Comparison of ENCODE assay signal across 9 mouse cellular contexts in the genomic region with DNA sequence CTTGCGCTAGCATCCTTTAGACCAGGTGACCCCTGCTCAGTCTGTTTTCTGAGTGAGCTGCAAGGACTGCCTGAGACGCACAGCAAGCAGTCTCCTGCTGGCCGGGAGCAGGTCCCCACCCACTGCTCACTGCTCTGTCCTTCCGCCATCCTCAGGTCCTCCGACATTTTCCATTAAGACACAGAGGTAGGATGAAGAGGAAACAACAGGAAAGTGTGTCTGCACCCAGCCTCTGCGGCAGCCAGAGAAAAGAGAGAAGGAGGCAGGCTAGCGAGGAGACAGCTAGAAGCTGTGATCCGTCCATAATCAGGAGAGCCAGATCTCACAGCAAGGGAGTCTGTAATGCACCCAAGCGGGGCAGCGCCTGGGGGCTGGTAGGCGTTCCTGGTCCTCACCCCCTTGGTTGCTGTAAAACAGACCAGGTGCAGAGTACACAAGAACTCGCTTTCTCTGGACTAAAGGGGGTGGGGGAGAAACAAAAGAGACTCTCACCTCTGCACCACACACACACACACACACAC. TPM values are rescaled to one million over a fixed set of nuclear protein-coding genes. Genes with fewer than 3 reads are reported as not detected.
DNase-seq lines count a peak whose midpoint lies in the region; ATAC-seq and TF ChIP-seq lines count a peak whose summit lies in the region.
"Had no signal": no experiment of that assay in that cellular context is flagged by ENCODE, and none has a peak within 500 bp of the region (broad histone marks: within the 10 kb centered on the region; RNA-seq: fewer than 3 reads in every experiment).

No protein-coding gene starts in this region.

- peak; percentile 37; the same call in 1 of the 2 replicates for ATAC-seq in kidney, postnatal 0 days (replicated peaks; ENCODE audit: low FRiP score, low read depth)
- no peak for ATAC-seq in heart, embryonic 13.5 days (ENCODE audit: extremely low read depth, insufficient number of reproducible peaks, low FRiP score, low TSS enrichment)
- ATAC-seq in neural tube, embryonic 12.5 days (ENCODE audit: low FRiP score, low read depth) = peak; percentile 38
- no peak for ATAC-seq in megakaryocyte progenitor cell, adult 5-6 weeks (replicated peaks; ENCODE audit: poor library complexity)

- no peak overlapping the region for H3K27ac ChIP-seq in kidney, postnatal 0 days
- H3K27ac ChIP-seq in heart, embryonic 13.5 days (replicated peaks) = no peak overlapping the region
- no peak overlapping the region for H3K27ac ChIP-seq in neural tube, embryonic 12.5 days

- no peak overlapping the region for H3K9ac ChIP-seq in kidney, postnatal 0 days (ENCODE audit: low read depth, low read length)
- H3K9ac ChIP-seq in heart, embryonic 13.5 days = peak overlapping the region; percentile 48; the same call in 1 of the 2 replicates
- peak overlapping the region; percentile 70 for H3K9ac ChIP-seq in neural tube, embryonic 12.5 days

- WGBS in kidney, postnatal 0 days = under 1% methylated on average over 12 of the region's 12 CpGs
- under 1% methylated on average over 12 of the region's 12 CpGs for WGBS in heart, embryonic 13.5 days
- WGBS in neural tube, embryonic 12.5 days = 2% methylated on average over 12 of the region's 12 CpGs

- TF ChIP-seq CTCF in kidney, postnatal 0 days (IDR thresholded peaks at IDR 0.05; ENCODE audit: low read depth) = no peak

- H3K4me3 ChIP-seq in kidney, postnatal 0 days (replicated peaks; ENCODE audit: low read depth, low read length) = peak overlapping the region; percentile 46
- peak overlapping the region; percentile 74 for H3K4me3 ChIP-seq in heart, embryonic 13.5 days
- H3K4me3 ChIP-seq in neural tube, embryonic 12.5 days = peak overlapping the region; percentile 72

- no peaks in the 10 kb centered on the region for H3K9me3 ChIP-seq in kidney, postnatal 0 days (replicated peaks; ENCODE audit: low read length)
- no peaks in the 10 kb centered on the region for H3K9me3 ChIP-seq in heart, embryonic 13.5 days
- no peaks in the 10 kb centered on the region for H3K9me3 ChIP-seq in neural tube, embryonic 12.5 days

- H3K4me2 ChIP-seq in kidney, postnatal 0 days (ENCODE audit: low read length) = peak overlapping the region; percentile 97
- H3K4me2 ChIP-seq in heart, embryonic 13.5 days = peak overlapping the region; percentile 100
- H3K4me2 ChIP-seq in neural tube, embryonic 12.5 days (replicated peaks) = peak overlapping the region; percentile 94

- no peaks in the 10 kb centered on the region; the same call in 1 of the 2 replicates for H3K4me1 ChIP-seq in kidney, postnatal 0 days (replicated peaks; ENCODE audit: insufficient read depth, low read length)
- H3K4me1 ChIP-seq in heart, embryonic 13.5 days = peaks cover 15% of the 10 kb centered on the region
- peaks cover 5% of the 10 kb centered on the region; the same call in 1 of the 2 replicates for H3K4me1 ChIP-seq in neural tube, embryonic 12.5 days

- H3K36me3 ChIP-seq in kidney, postnatal 0 days (ENCODE audit: insufficient read depth, low read length) = no peaks in the 10 kb centered on the region
- no peaks in the 10 kb centered on the region for H3K36me3 ChIP-seq in heart, embryonic 13.5 days
- H3K36me3 ChIP-seq in neural tube, embryonic 12.5 days = no peaks in the 10 kb centered on the region

- peak; percentile 12 for DNase-seq in kidney, postnatal 0 days (ENCODE audit: low spot score)
- no peak for DNase-seq in kidney, adult 8-10 months
- peak; percentile 65 to 70 for DNase-seq in cerebellum, postnatal 14 days
- peak; percentile 19 to 28 for DNase-seq in left cerebral cortex, adult 8-10 months (ENCODE audit: low spot score in 2 of 2)
- no peak for DNase-seq in adipocyte (ENCODE audit: low spot score)

- no peaks in the 10 kb centered on the region for H3K27me3 ChIP-seq in kidney, postnatal 0 days (ENCODE audit: insufficient read depth, low read length)
- H3K27me3 ChIP-seq in heart, embryonic 13.5 days (replicated peaks) = peaks cover 19% of the 10 kb centered on the region
- H3K27me3 ChIP-seq in neural tube, embryonic 12.5 days (replicated peaks) = no peaks in the 10 kb centered on the region

RNA-seq across cellular contexts. Expression of a gene that starts 1.1 kb away (rescaled TPM):
- polyA plus RNA-seq in kidney, postnatal 0 days (2015; fragmentation: Nextera tagmentation; extraction: Ambion mirVana) = 0.36 and 0.64 TPM in 2 replicates
- 0.86 and 0.88 TPM in 2 replicates for polyA plus RNA-seq in heart, embryonic 13.5 days (2015; fragmentation: Nextera tagmentation; extraction: Ambion mirVana)
- 10 to 100 TPM; 56.4 to 66.4 (median 58.1) TPM for total RNA-seq in left cerebral cortex, adult 8-10 months (2022)
- 3.9 and 4.2 TPM in 2 replicates for polyA plus RNA-seq in neural tube, embryonic 12.5 days (2016; fragmentation: Nextera tagmentation; extraction: Ambion mirVana)
- not detected in 2 replicates for total RNA-seq in megakaryocyte progenitor cell, adult 5-6 weeks (2015)
- total RNA-seq in megakaryocyte progenitor cell, adult 5-6 weeks (2017) = not detected in 2 replicates
- polyA plus RNA-seq: liver, adult 2 months had no signal

Comparison
In these comparisons a context has a peak if more than half of its experiments do, and no peak if none do; other contexts are left out.
1. DNase-seq: peak in kidney, postnatal 0 days (single experiment), cerebellum, postnatal 14 days (2 of 2) and left cerebral cortex, adult 8-10 months (2 of 2); none in kidney, adult 8-10 months (0 of 2) and adipocyte (single experiment).
2. ATAC-seq: peak in kidney, postnatal 0 days (single experiment) and neural tube, embryonic 12.5 days (single experiment); none in heart, embryonic 13.5 days (single experiment) and megakaryocyte progenitor cell, adult 5-6 weeks (single experiment).
3. Peak in every context shown above with its lines, with median percentiles within 50 percentile points of each other: H3K4me2 ChIP-seq and H3K4me3 ChIP-seq.